Mouse (Mus musculus): ENCODE data around the gene Cdkn2b. TPM values are rescaled to one million over a fixed set of nuclear protein-coding genes. Genes with fewer than 3 reads are reported as not detected.

The Cdkn2b gene
- 2.5 and 3.2 TPM in 2 replicates for total RNA-seq (2012; rRNA removed)
- 1 to 10 TPM in 1 of 2 experiments, not detected in 1; 1.9 TPM for polyA plus RNA-seq (2012; ENCODE audit: insufficient read depth in 1 of 2, insufficient read length in 2 of 2, low read depth in 1 of 2, low replicate concordance in 2 of 2, missing spikeins in 1 of 2)

DNA sequence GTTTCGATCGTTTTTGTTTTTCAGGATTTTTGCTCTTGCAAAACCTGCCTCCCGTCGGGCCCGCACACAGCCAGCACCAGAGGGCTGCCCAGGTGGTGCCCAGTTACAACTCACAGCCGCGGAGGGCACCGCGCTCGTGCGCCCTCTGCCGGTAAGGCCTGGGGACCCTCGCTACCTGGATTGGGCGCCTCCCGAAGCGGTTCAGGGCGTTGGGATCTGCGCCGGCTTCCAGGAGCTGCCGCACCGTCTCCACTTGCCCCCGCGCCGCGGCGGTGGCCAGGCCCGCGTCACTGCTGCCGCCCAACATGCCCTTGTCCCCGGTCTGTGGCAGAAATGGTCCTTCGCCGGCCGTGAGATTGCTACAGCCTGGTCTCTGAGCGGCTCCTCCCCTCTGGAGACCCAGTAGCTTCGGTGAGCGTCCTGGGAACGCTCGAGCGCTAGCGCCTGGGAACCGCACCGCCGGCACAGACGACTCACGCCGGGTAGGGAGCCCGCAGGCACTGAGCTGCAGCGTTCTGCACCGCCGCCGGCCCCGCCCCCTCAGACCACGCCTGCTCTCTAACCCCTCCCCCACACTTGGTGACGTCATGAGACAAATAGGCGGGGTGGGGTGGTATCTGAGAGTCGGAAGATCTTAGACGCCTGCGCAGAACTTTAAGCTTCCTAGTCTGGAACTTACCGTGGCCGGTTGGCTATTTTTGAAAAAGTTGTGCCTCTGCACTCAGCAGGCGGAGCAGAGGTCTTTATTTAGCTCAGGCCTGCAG, at the start of gene Cdkn2b:
Gene Cdkn2b (minus strand): TSS at position 549 of the 764 bp plus-strand sequence.
- peak; percentile 97 for DNase-seq (ENCODE audit: low read depth, low spot score)
- peak; percentile 65; the same call in 1 of the 2 replicates for TF ChIP-seq CHD2 (IDR thresholded peaks at IDR 0.05; ENCODE audit: low read length)
- peak; percentile 76 for TF ChIP-seq NRF1 (IDR thresholded peaks at IDR 0.05; ENCODE audit: insufficient read depth, low read depth, low read length, poor library complexity, severe bottlenecking)
- TF ChIP-seq POLR2A (IDR thresholded peaks at IDR 0.05; ENCODE audit: control insufficient read depth in 1 of 2, insufficient read depth in 1 of 2, low read depth in 1 of 2, low read length in 2 of 2, poor library complexity in 1 of 2): peak; percentile 69 to 72
- TF ChIP-seq E2F4 (IDR thresholded peaks at IDR 0.05; ENCODE audit: borderline replicate concordance, low read depth, low read length): no peak
- TF ChIP-seq NELFE (IDR thresholded peaks at IDR 0.05; ENCODE audit: low read depth, low read length): peak; percentile 59
- peak; percentile 49 for TF ChIP-seq ETS1 (IDR thresholded peaks at IDR 0.05; ENCODE audit: low read depth, low read length)
- TF ChIP-seq ZKSCAN1 (IDR thresholded peaks at IDR 0.05; ENCODE audit: low read depth, low read length): no peak
- TF ChIP-seq SIN3A (IDR thresholded peaks at IDR 0.05; ENCODE audit: low read length): peak; percentile 90
- peak; percentile 61 for TF ChIP-seq TCF12 (IDR thresholded peaks at IDR 0.05; ENCODE audit: low read depth, low read length)
- TF ChIP-seq MAX (IDR thresholded peaks at IDR 0.05; ENCODE audit: low read length): peak; percentile 52
- TF ChIP-seq ZNF384 (IDR thresholded peaks at IDR 0.05; ENCODE audit: low read depth, low read length): no peak
- TF ChIP-seq USF2 (IDR thresholded peaks at IDR 0.05; ENCODE audit: borderline replicate concordance in 1 of 2, insufficient read depth in 1 of 2, low read depth in 1 of 2, low read length in 2 of 2): no peak
- peak; percentile 59; the same call in 1 of the 2 replicates for TF ChIP-seq TBP (IDR thresholded peaks at IDR 0.05; ENCODE audit: low read depth, low read length)
- TF ChIP-seq KAT2A (conservative IDR thresholded peaks at IDR 0.05; ENCODE audit: low read depth, low read length): no peak; the same call in 1 of the 2 replicates
- TF ChIP-seq ZMIZ1 (IDR thresholded peaks at IDR 0.05; ENCODE audit: low read depth, low read length): peak; percentile 78; the same call in 1 of the 2 replicates
- no peak for TF ChIP-seq RCOR1 (IDR thresholded peaks at IDR 0.05; ENCODE audit: low read depth, low read length)
- no peak for TF ChIP-seq UBTF (IDR thresholded peaks at IDR 0.05; ENCODE audit: borderline replicate concordance, insufficient read depth, low read depth, low read length)
- peak; percentile 70 for TF ChIP-seq HCFC1 (IDR thresholded peaks at IDR 0.05; ENCODE audit: low read depth, low read length)
- TF ChIP-seq ELF1 (IDR thresholded peaks at IDR 0.05; ENCODE audit: low read depth, low read length): peak; percentile 66; the same call in 1 of the 2 replicates
- no peak for TF ChIP-seq MAFK (IDR thresholded peaks at IDR 0.05; ENCODE audit: borderline replicate concordance, low read depth, low read length)
- TF ChIP-seq POLR2AphosphoS2 (IDR thresholded peaks at IDR 0.05; ENCODE audit: low read length): peak; percentile 91
- TF ChIP-seq ZC3H11A (IDR thresholded peaks at IDR 0.05; ENCODE audit: low read depth, low read length): peak; percentile 54
- TF ChIP-seq JUND (IDR thresholded peaks at IDR 0.05; ENCODE audit: low read depth, low read length): no peak
- TF ChIP-seq TAL1 (IDR thresholded peaks at IDR 0.05; ENCODE audit: low read length): no peak
- TF ChIP-seq GABPA (IDR thresholded peaks at IDR 0.05; ENCODE audit: low read depth, low read length): no peak
- no peak for TF ChIP-seq USF1 (IDR thresholded peaks at IDR 0.05; ENCODE audit: low read depth, low read length)
- 0 out of 2 replicates have a peak, but pooled peaks have one; percentile 50 for TF ChIP-seq MEF2A (IDR thresholded peaks at IDR 0.05; ENCODE audit: extremely low read depth, insufficient replicate concordance, low read depth, low read length, poor library complexity, severe bottlenecking)
- TF ChIP-seq GATA1 (IDR thresholded peaks at IDR 0.05; ENCODE audit: low read depth, low read length): no peak
- peak; percentile 89 for TF ChIP-seq MXI1 (IDR thresholded peaks at IDR 0.05; ENCODE audit: low read depth, low read length)
- TF ChIP-seq BHLHE40 (IDR thresholded peaks at IDR 0.05; ENCODE audit: borderline replicate concordance, low read depth, low read length): no peak
- no peak for TF ChIP-seq MYB (IDR thresholded peaks at IDR 0.05; ENCODE audit: low read depth, low read length)
- TF ChIP-seq CHD1 (IDR thresholded peaks at IDR 0.05; ENCODE audit: low read depth, low read length): no peak; the same call in 1 of the 2 replicates
- TF ChIP-seq RAD21 (IDR thresholded peaks at IDR 0.05; ENCODE audit: low read depth, low read length): peak; percentile 48
- 0 out of 4 replicates have a peak, but pooled peaks of 1 of the 2 experiments have one; percentile 15 for TF ChIP-seq EP300 (IDR thresholded peaks at IDR 0.05; ENCODE audit: low read depth in 1 of 2, low read length in 2 of 2)

More for the DNA sequence above, at the start of gene Cdkn2b:
- H3K4me1 ChIP-seq (ENCODE audit: control insufficient read depth in 1 of 2, insufficient read depth in 2 of 2, low read length in 2 of 2): peaks cover 2 to 5% of the 10 kb centered on the region in 2 experiments; a peak in 2 of 4 replicates
- H3K27ac ChIP-seq (ENCODE audit: control insufficient read depth, low read depth, low read length): peak within 1 kb of the TSS; percentile 75
- H3K9me3 ChIP-seq (replicated peaks; ENCODE audit: insufficient read depth, low read length): no peaks in the 10 kb centered on the region
- H3K36me3 ChIP-seq (ENCODE audit: control insufficient read depth in 1 of 2, insufficient read depth in 2 of 2, low read length in 2 of 2): peaks cover 3 to 8% of the 10 kb centered on the region in 2 experiments
- peak within 1 kb of the TSS; percentile 74 to 81 for H3K4me3 ChIP-seq (ENCODE audit: control insufficient read depth in 1 of 2, insufficient read depth in 1 of 2, low read depth in 2 of 2, low read length in 2 of 2)
- peak within 1 kb of the TSS; percentile 80 for H3K9ac ChIP-seq (ENCODE audit: control insufficient read depth, low read depth, low read length, poor library complexity, severe bottlenecking)
- no peaks in the 10 kb centered on the region for H3K27me3 ChIP-seq (ENCODE audit: control insufficient read depth in 1 of 2, insufficient read depth in 2 of 2, low read length in 2 of 2)
- peaks cover 1% of the 10 kb centered on the region; the same call in 1 of the 2 replicates for H3K79me2 ChIP-seq (ENCODE audit: control insufficient read depth, insufficient read depth, low read length, poor library complexity)

Measured in MEL (cell line).